Mouse (Mus musculus) midbrain, embryonic 12.5 days (tissue): ENCODE results near the gene Flt1. TPM values are rescaled to one million over a fixed set of nuclear protein-coding genes. Genes with fewer than 3 reads are reported as not detected.

Experiments used
- ATAC-seq: fragments of 200-750 bp; cut with Nextera tagmentation; 2 replicates; pipeline ENCODE4 v1.8.0; 2017; ENCODE audit warnings: low read depth, moderate TSS enrichment, moderate library complexity; ENCODE audit not compliant: low FRiP score
- H3K27ac ChIP-seq: fragments of 300-500 bp; sonication (generic); replicated peaks from 2 replicates; pipeline ENCODE4 v1.5.1; 2016; ENCODE audit warnings: mild to moderate bottlenecking
- H3K27me3 ChIP-seq: fragments of 300-500 bp; sonication (generic); 2 replicates; pipeline ENCODE4 v1.6.1; 2016; ENCODE audit warnings: mild to moderate bottlenecking
- H3K36me3 ChIP-seq: fragments of 300-500 bp; sonication (generic); 2 replicates; pipeline ENCODE4 v1.6.1; 2016
- H3K4me1 ChIP-seq: fragments of 300-500 bp; sonication (generic); 2 replicates; pipeline ENCODE4 v1.6.1; 2016
- H3K4me2 ChIP-seq: fragments of 300-500 bp; sonication (generic); replicated peaks from 2 replicates; pipeline ENCODE4 v1.6.1; 2016; ENCODE audit warnings: mild to moderate bottlenecking, moderate library complexity
- H3K4me3 ChIP-seq: fragments of 300-500 bp; sonication (generic); 2 replicates; pipeline ENCODE4 v1.5.1; 2016; ENCODE audit warnings: mild to moderate bottlenecking
- H3K9ac ChIP-seq: fragments of 300-500 bp; sonication (generic); replicated peaks from 2 replicates; pipeline ENCODE4 v1.6.1; 2016; ENCODE audit warnings: mild to moderate bottlenecking, moderate library complexity
- H3K9me3 ChIP-seq: fragments of 300-500 bp; sonication (generic); 2 replicates; pipeline ENCODE4 v1.6.1; 2016; ENCODE audit warnings: mild to moderate bottlenecking
- WGBS: fragments of 180-500 bp; shearing (Covaris S2); methylation state at CpG from one replicate; pipeline ENCODE4 v1.1.7; 2016; 5-methylcytosine and 5-hydroxymethylcytosine counted together
- polyA plus RNA-seq: library from polyadenylated mRNA; unstranded; fragments of >200 nt; fragmentation: Nextera tagmentation; extraction: Ambion mirVana; gene quantifications from 2 replicates; pipeline ENCODE4 v1.2.1, GENCODE M21; 2016

Gene Flt1
- polyA plus RNA-seq, 1 experiment from 2014 or later = 12.6 TPM

GRCm38 (mm10) chr5:147683707-147684323 is 42.0 kb downstream of the Flt1 start:
- H3K4me1 ChIP-seq = 0 out of 2 replicates have a peak, but pooled peaks cover 3% of the 10 kb centered on the region
- H3K4me2 ChIP-seq = no peak overlapping the region
- no peak for ATAC-seq
- no peak overlapping the region for H3K27ac ChIP-seq
- H3K27me3 ChIP-seq = no peaks in the 10 kb centered on the region
- H3K4me3 ChIP-seq = no peak overlapping the region
- 81% methylated on average over 12 of the region's 12 CpGs for WGBS
- H3K9ac ChIP-seq = no peak overlapping the region
- H3K9me3 ChIP-seq = no peaks in the 10 kb centered on the region
- no peaks in the 10 kb centered on the region for H3K36me3 ChIP-seq

GRCm38 (mm10) chr5:147681224-147681623 is 44.6 kb downstream of the Flt1 start:
- ATAC-seq = no peak
- 38% methylated on average over 10 of the region's 10 CpGs for whole genome bisulfite sequencing

GRCm38 (mm10) chr5:147680711-147681110 is 45.1 kb downstream of the Flt1 start:
- no peaks in the 10 kb centered on the region for H3K9me3 ChIP-seq
- no peaks in the 10 kb centered on the region for H3K36me3 ChIP-seq
- no peak overlapping the region for H3K4me2 ChIP-seq
- 0 out of 2 replicates have a peak, but pooled peaks cover under 1% of the 10 kb centered on the region for H3K4me1 ChIP-seq
- H3K27ac ChIP-seq = no peak overlapping the region
- H3K9ac ChIP-seq = no peak overlapping the region
- no peak overlapping the region for H3K4me3 ChIP-seq
- no peaks in the 10 kb centered on the region for H3K27me3 ChIP-seq
- 85% methylated on average over 5 of the region's 5 CpGs for whole genome bisulfite sequencing
- ATAC-seq = no peak

More at GRCm38 (mm10) chr5:147681224-147681623, 44.6 kb downstream of the Flt1 start:
- H3K27ac ChIP-seq = no peak overlapping the region
- no peaks in the 10 kb centered on the region for H3K27me3 ChIP-seq
- H3K9me3 ChIP-seq = no peaks in the 10 kb centered on the region
- H3K4me3 ChIP-seq = no peak overlapping the region
- H3K4me1 ChIP-seq = 0 out of 2 replicates have a peak, but pooled peaks cover 3% of the 10 kb centered on the region
- H3K36me3 ChIP-seq = no peaks in the 10 kb centered on the region
- no peak overlapping the region for H3K9ac ChIP-seq
- no peak overlapping the region for H3K4me2 ChIP-seq

- H3K4me2 ChIP-seq = no peak overlapping the region
- no peaks in the 10 kb centered on the region for H3K4me1 ChIP-seq
- no peak overlapping the region for H3K4me3 ChIP-seq
- ATAC-seq = no peak
- no peak overlapping the region for H3K27ac ChIP-seq
- no peaks in the 10 kb centered on the region for H3K36me3 ChIP-seq
- no peaks in the 10 kb centered on the region for H3K27me3 ChIP-seq
- H3K9me3 ChIP-seq = no peaks in the 10 kb centered on the region
- 79% methylated on average over 12 of the region's 12 CpGs for WGBS
- H3K9ac ChIP-seq = no peak overlapping the region
Observed at GRCm38 (mm10) chr5:147679316-147679715, 46.5 kb downstream of the Flt1 start.

GRCm38 (mm10) chr5:147675791-147676190 is 50.0 kb downstream of the Flt1 start:
- Histone ChIP-seq H3K27me3 (no peaks in the 10 kb centered on the region), H3K27ac (no peak overlapping the region), H3K9me3 (no peaks in the 10 kb centered on the region), H3K36me3 (no peaks in the 10 kb centered on the region), H3K4me1 (no peaks in the 10 kb centered on the region), H3K9ac (no peak overlapping the region), H3K4me2 (no peak overlapping the region), H3K4me3 (no peak overlapping the region)
- ATAC-seq = no peak
- WGBS = 76% methylated on average over 5 of the region's 5 CpGs

- H3K27me3 ChIP-seq = no peaks in the 10 kb centered on the region
- ATAC-seq = no peak
- H3K9ac ChIP-seq = no peak overlapping the region
- WGBS = 87% methylated on average over 19 of the region's 19 CpGs
- no peaks in the 10 kb centered on the region for H3K36me3 ChIP-seq
- H3K4me2 ChIP-seq = no peak overlapping the region
- H3K27ac ChIP-seq = no peak overlapping the region
- no peak overlapping the region for H3K4me3 ChIP-seq
- no peaks in the 10 kb centered on the region for H3K4me1 ChIP-seq
- no peaks in the 10 kb centered on the region for H3K9me3 ChIP-seq
Observed at GRCm38 (mm10) chr5:147671765-147672424, 53.9 kb downstream of the Flt1 start.

GRCm38 (mm10) chr5:147668637-147669344 is 57.0 kb downstream of the Flt1 start:
- no peak for ATAC-seq
- Histone ChIP-seq H3K9me3 (no peaks in the 10 kb centered on the region), H3K27ac (no peak overlapping the region), H3K9ac (no peak overlapping the region), H3K4me3 (no peak overlapping the region), H3K4me1 (no peaks in the 10 kb centered on the region), H3K27me3 (no peaks in the 10 kb centered on the region), H3K4me2 (no peak overlapping the region), H3K36me3 (no peaks in the 10 kb centered on the region)
- 87% methylated on average over 15 of the region's 15 CpGs for WGBS

- H3K27me3 ChIP-seq = no peaks in the 10 kb centered on the region
- 85% methylated on average over 13 of the region's 13 CpGs for WGBS
- no peak overlapping the region for H3K27ac ChIP-seq
- H3K36me3 ChIP-seq = no peaks in the 10 kb centered on the region
- no peak for ATAC-seq
- H3K4me2 ChIP-seq = no peak overlapping the region
- no peaks in the 10 kb centered on the region for H3K4me1 ChIP-seq
- no peak overlapping the region for H3K9ac ChIP-seq
- H3K9me3 ChIP-seq = no peaks in the 10 kb centered on the region
- no peak overlapping the region for H3K4me3 ChIP-seq
Observed at GRCm38 (mm10) chr5:147665946-147666345, 59.9 kb downstream of the Flt1 start.

- ATAC-seq = no peak
- Histone ChIP-seq H3K9me3 (no peaks in the 10 kb centered on the region), H3K27ac (no peak overlapping the region), H3K4me1 (no peaks in the 10 kb centered on the region), H3K4me3 (no peak overlapping the region), H3K27me3 (no peaks in the 10 kb centered on the region), H3K4me2 (no peak overlapping the region), H3K9ac (no peak overlapping the region), H3K36me3 (no peaks in the 10 kb centered on the region)
- WGBS = 91% methylated on average over 9 of the region's 9 CpGs
Observed at GRCm38 (mm10) chr5:147665381-147665780, 60.4 kb downstream of the Flt1 start.

GRCm38 (mm10) chr5:147659909-147660308 is 65.9 kb downstream of the Flt1 start:
- 78% methylated on average over 7 of the region's 7 CpGs for WGBS
- ATAC-seq = no peak

GRCm38 (mm10) chr5:147657882-147658855 is 67.6 kb downstream of the Flt1 start:
- H3K4me1 ChIP-seq = no peaks in the 10 kb centered on the region
- no peaks in the 10 kb centered on the region for H3K36me3 ChIP-seq
- H3K4me2 ChIP-seq = no peak overlapping the region
- 70% methylated on average over 17 of the region's 17 CpGs for WGBS
- no peaks in the 10 kb centered on the region for H3K27me3 ChIP-seq
- H3K9ac ChIP-seq = no peak overlapping the region
- H3K27ac ChIP-seq = no peak overlapping the region
- ATAC-seq = no peak
- peaks cover 5% of the 10 kb centered on the region; the same call in 1 of the 2 replicates for H3K9me3 ChIP-seq
- H3K4me3 ChIP-seq = no peak overlapping the region

More at GRCm38 (mm10) chr5:147659909-147660308, 65.9 kb downstream of the Flt1 start:
- H3K27ac ChIP-seq = no peak overlapping the region
- no peak overlapping the region for H3K4me3 ChIP-seq
- no peak overlapping the region for H3K9ac ChIP-seq
- no peaks in the 10 kb centered on the region for H3K36me3 ChIP-seq
- no peaks in the 10 kb centered on the region for H3K4me1 ChIP-seq
- H3K27me3 ChIP-seq = no peaks in the 10 kb centered on the region
- H3K4me2 ChIP-seq = no peak overlapping the region
- H3K9me3 ChIP-seq = no peaks in the 10 kb centered on the region
